Mouse (Mus musculus) left cerebral cortex, postnatal 25 days (tissue): Measurements from ENCODE around the gene Mapk8. TPM values are rescaled to one million over a fixed set of nuclear protein-coding genes. Genes with fewer than 3 reads are reported as not detected.
"Not testable (repeated sequence)": the region's sequence is repeated elsewhere in the genome, so short reads cannot be mapped to it uniquely, and the experiment has no call there.

ENCODE experiments used
- DNase-seq, 2 experiments: peaks; one replicate each; pipeline ENCODE4 v3.0.0; 2022; ENCODE audit warnings: low spot score in 2 of 2, mixed read lengths in 1 of 2
- intact Hi-C: fragments of 180-260 bp; cut with DNase I; formaldehyde crosslinking; loops from one replicate; pipeline ENCODE4 v1.15.1; 2025
- total RNA-seq, 2 experiments: library from RNA; stranded (reverse); gene quantifications; 2 replicates each; pipeline ENCODE4 v1.2.3; 2021

Mapk8 gene
- total RNA-seq: 100 to 1,000 TPM; 107 to 114 TPM

GRCm38 (mm10) chr14:33447027-33447569 lies at the start of gene Mapk8:
Gene Mapk8, minus strand, starts transcription at chr14:33447158.
- DNase-seq: peak; percentile 96 to 97
- intact Hi-C loops: loop anchor here (1.0 to 5.0 kb wide), 3 partner anchors 74 to 130 kb away; no protein-coding TSS in a partner anchor

- no peak for DNase-seq
These were observed 48.3 kb upstream of the Mapk8 start for GRCm38 (mm10) chr14:33495226-33495625.

GRCm38 (mm10) chr14:33487805-33488550 lies 41.0 kb upstream of the Mapk8 start:
- intact Hi-C loops: no loop called here

More at GRCm38 (mm10) chr14:33495226-33495625, 48.3 kb upstream of the Mapk8 start:
- intact Hi-C loops: no loop called here

GRCm38 (mm10) chr14:33481991-33482390 lies 35.0 kb upstream of the Mapk8 start:
- intact Hi-C loops: no loop called here
- no peak for DNase-seq

More at GRCm38 (mm10) chr14:33487805-33488550, 41.0 kb upstream of the Mapk8 start:
- no peak for DNase-seq

GRCm38 (mm10) chr14:33476094-33476760 lies 29.3 kb upstream of the Mapk8 start:
- peak in 1 of 2 experiments; percentile 78 for DNase-seq
- intact Hi-C loops: loop anchor here (5.0 kb wide), 1 partner anchor 101 kb away; no protein-coding TSS in a partner anchor

- peak; percentile 27 to 90 for DNase-seq
- intact Hi-C loops: loop anchor here (2.0 kb wide), 1 partner anchor 46 kb away; no protein-coding TSS in a partner anchor
These were observed 27.5 kb upstream of the Mapk8 start for GRCm38 (mm10) chr14:33474461-33474860.

GRCm38 (mm10) chr14:33471331-33471730 lies 24.4 kb upstream of the Mapk8 start, which contains the start of gene Frmpd2:
Gene Frmpd2, plus strand, starts transcription at chr14:33471696.
- intact Hi-C loops: no loop called here
- DNase-seq: no peak

- no peak for DNase-seq
These were observed 20.8 kb upstream of the Mapk8 start for GRCm38 (mm10) chr14:33467766-33468165.

GRCm38 (mm10) chr14:33463658-33464057 lies 16.7 kb upstream of the Mapk8 start:
- no peak for DNase-seq
- intact Hi-C loops: no loop called here

More at GRCm38 (mm10) chr14:33467766-33468165, 20.8 kb upstream of the Mapk8 start:
- intact Hi-C loops: no loop called here

- DNase-seq: no peak
- intact Hi-C loops: no loop called here
These were observed 3.4 kb upstream of the Mapk8 start for GRCm38 (mm10) chr14:33450331-33450730.

- DNase-seq: peak in 1 of 2 experiments; percentile 47
- intact Hi-C loops: loop anchor here (5.0 kb wide), 1 partner anchor 128 kb away; no protein-coding TSS in a partner anchor
These were observed 2.4 kb upstream of the Mapk8 start for GRCm38 (mm10) chr14:33449296-33449840.

GRCm38 (mm10) chr14:33448276-33448675 lies 1.3 kb upstream of the Mapk8 start:
- intact Hi-C loops: loop anchor here (5.0 kb wide), 1 partner anchor 129 kb away; no protein-coding TSS in a partner anchor
- no peak for DNase-seq

GRCm38 (mm10) chr14:33446561-33447023 lies 366 bp downstream of the Mapk8 start:
- intact Hi-C loops: loop anchor here (1.0 to 5.0 kb wide), 3 partner anchors 74 to 131 kb away; no protein-coding TSS in a partner anchor
- DNase-seq: peak in 1 of 2 experiments; percentile 49

GRCm38 (mm10) chr14:33445962-33446361 lies 996 bp downstream of the Mapk8 start:
- no peak for DNase-seq
- intact Hi-C loops: loop anchor here (2.0 to 5.0 kb wide), 2 partner anchors 75 to 131 kb away; no protein-coding TSS in a partner anchor

- intact Hi-C loops: loop anchor here (5.0 kb wide), 1 partner anchor 56 kb away; no protein-coding TSS in a partner anchor
- no peak for DNase-seq
These were observed 3.2 kb downstream of the Mapk8 start for GRCm38 (mm10) chr14:33443780-33444179.

- intact Hi-C loops, DNase-seq: not testable (repeated sequence)
These were observed 14.5 kb downstream of the Mapk8 start for GRCm38 (mm10) chr14:33432485-33432884.

GRCm38 (mm10) chr14:33424124-33424523 lies 22.8 kb downstream of the Mapk8 start:
- no peak for DNase-seq
- intact Hi-C loops: no loop called here

GRCm38 (mm10) chr14:33423003-33423402 lies 24.0 kb downstream of the Mapk8 start:
- intact Hi-C loops: no loop called here
- DNase-seq: no peak

GRCm38 (mm10) chr14:33418311-33418909 lies 28.5 kb downstream of the Mapk8 start:
- intact Hi-C loops: no loop called here
- no peak for DNase-seq
